Mouse (Mus musculus) T-cell, adult 2 months (primary cell): ENCODE data around the gene Gm10282.
A peak's percentile ranks its signal among the peaks of the same experiment; 100 is the strongest.

ENCODE experiments used
- DNase-seq: peaks from one replicate; pipeline ENCODE4 v3.0.0; 2022; ENCODE audit warnings: low spot score

Gm10282 gene

DNA sequence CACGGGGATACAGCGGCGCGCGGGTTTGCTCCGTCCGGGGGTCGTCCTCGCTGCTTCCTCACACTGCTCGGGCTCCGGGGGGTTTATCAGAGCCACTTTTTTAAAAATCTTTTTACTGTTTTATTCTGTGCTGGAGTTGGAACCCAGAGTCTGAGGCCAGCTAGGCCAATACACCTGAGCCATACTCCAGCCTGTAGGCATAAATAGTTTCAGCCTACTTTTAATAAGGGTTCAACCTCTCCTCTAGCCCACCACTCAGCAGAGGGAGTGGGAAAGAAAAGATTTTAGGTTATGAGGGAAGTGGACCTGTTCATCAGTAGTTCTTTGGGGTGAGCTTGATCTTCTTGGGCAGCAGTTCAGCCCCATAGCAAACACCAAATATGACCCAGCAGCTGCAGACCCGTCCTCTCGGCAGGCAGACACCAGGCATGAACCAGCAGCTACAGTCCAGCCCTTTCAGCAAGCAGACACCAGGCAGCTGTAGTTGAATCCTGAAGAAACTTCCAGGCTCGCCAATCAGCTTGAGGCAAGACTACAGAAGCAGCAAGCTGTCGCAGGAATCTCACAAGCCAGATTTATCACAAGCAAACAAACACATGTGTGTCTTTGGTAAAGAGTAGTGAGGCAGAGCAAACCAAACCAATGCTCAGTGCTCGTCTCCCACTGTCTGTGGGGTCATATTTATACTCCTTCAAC lies at the start of gene Gm10282:
Gene Gm10282, minus strand, starts transcription at position 51 of the 696 bp plus-strand sequence.
- no peak for DNase-seq

DNA sequence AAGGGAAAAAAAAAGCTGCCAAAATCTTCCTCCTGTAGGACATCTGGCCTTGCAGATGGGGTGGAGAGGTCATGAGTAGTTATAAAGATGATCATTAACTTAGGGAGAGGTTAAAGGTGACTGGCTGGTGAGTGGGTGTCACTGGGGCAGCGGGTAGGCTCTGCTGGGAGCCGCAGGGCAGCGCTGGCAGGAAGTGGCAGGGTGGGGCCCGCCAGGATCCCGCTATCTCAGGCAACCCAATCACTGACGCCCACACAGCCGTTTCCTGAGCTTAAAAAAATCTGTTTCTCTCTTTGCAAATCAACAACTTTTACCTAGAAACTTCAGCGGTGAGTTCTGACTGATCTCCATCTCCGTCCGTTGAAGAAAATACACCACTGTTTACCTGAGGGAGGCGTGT lies 49.2 kb upstream of the Gm10282 start:
- peak; percentile 95 for DNase-seq

GRCm38 (mm10) chr8:72353700-72354045 lies 48.6 kb upstream of the Gm10282 start:
- DNase-seq: peak; percentile 50

DNA sequence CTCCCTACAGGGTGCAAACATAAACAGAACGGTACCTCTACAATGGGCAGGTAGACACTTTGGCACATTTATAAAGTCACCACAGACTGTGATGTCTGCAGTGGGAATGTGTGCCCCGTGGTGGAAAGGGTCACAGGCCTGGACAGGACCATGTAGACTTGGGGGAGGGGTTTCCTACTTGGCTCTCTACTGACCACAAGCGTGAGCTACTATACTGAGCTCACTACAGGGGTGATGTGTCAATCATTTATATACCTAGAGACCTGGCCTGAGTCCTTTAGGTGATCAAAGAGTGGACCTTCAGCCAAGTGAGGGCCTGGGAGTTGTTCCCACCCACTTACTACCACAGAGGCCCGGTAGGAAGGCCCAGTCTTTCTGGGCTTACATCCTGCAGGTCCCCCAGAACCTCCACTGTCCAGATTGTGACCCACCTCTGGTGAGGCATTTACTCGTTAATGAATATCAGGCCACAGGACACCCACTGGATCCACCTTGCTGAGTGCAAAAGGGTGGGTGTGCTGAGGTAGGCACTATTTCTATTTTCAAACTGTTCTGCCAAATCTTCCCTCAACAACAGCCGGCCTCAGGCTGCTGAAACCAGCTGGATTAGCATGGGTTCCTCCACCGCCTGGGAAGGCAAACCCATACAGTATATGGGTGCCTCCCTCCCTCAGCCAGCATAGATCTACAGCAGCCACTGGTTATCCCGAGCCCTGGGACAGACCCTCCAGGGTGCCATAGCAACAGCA lies 48.1 kb upstream of the Gm10282 start:
- DNase-seq: no peak

- DNase-seq: peak; percentile 47
Observed at GRCm38 (mm10) chr8:72351405-72352005, 46.4 kb upstream of the Gm10282 start.

- peak; percentile 90 for DNase-seq
Observed at GRCm38 (mm10) chr8:72350727-72351126, 45.7 kb upstream of the Gm10282 start.

DNA sequence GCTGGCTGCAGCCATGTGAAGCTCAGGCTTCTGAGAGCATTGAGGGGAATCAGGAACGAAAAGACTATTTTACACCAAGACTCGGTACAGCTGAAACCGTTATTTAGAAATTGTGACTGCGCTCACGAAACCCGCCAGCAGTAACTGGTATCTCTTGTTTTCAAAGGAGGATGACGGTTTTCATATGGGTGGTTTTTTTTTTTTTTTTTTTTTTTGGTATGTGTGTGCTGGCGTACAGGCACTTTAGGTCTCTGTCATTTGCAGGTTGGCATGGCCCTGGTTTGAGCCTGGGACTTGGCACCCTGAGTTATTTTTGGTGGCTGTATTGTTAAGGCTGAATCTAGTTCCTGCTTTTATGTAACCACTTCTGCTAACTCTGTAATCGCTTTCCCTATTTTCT lies 44.8 kb upstream of the Gm10282 start:
- peak; percentile 70 for DNase-seq

DNA sequence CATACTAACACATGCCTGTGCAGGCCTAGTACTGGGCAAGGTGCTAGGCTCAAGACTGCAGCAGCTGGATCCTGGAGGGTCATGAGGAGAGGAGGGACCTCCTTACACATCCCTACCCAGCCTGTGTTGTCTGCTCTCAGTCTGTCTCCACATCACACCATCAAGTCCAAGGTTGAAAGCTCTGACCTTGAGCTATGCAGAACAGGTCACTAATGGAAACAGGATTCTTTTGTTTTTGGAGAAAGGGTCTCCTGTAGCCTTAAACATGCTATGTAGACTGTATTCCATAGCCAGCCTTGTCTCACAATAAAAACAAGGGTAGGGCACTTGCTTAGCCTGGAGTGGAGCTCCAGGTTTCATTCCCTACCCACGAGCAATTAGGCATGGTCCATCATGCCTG lies 43.9 kb upstream of the Gm10282 start:
- no peak for DNase-seq

DNA sequence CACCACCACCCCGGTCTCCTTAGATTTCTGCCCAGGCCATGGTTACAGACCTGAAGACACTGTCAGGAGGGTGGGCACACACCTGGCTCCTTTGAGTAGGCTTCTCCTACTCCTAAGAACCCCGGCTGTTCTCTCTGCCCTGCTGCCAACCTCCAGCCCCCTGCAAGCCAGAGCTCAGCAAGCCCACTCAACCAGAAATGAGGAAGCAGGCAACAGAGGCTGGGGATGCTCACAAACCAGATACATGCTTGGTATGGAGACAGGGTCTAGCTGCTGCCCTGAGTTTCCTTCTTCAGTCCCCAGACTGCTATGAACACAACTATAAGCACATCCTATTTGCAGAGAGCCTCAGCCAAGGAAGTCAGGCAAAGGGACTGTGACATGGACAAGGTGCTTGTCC lies 43.1 kb upstream of the Gm10282 start:
- no peak for DNase-seq

DNA sequence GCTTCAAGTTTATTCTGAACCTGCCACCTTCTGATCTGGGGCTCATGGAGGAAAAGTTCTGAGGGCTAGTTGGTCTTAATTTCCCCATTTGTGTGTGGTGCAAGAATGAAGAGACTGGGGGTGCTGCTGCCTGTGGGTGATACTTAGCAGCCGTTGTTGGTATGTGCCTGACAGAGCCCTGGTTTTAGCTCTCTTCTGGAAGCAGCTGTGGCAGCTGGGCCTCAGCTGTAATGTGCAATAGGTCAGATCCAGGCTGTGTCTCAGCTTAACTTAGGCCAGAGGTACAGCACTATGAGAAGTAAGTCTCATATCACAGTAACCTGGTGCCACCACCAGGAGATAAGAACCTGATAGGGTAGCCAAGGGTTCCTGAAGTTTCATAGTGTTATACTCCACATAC lies 42.5 kb upstream of the Gm10282 start:
- no peak for DNase-seq

DNA sequence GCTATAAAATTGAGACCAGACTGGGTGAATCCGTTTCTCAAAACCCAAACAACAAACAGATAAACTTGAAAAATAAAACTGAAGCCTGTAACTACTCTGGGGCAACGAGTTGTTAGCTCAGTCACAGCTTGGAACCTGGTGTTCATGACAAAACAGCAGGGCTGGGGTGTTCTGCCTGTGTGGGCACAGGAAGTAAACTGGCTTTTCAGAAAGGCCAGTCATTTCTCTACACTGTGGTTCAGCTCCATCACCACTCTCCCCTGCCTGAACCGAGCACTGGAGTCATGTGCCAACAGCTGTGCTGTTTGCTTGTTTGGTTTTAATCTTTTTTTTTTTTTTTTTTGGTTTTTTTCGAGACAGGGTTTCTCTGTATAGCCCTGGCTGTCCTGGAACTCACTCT lies 38.7 kb upstream of the Gm10282 start:
- peak; percentile 79 for DNase-seq

- no peak for DNase-seq
Observed at GRCm38 (mm10) chr8:72342556-72343300, 37.7 kb upstream of the Gm10282 start.

- DNase-seq: no peak
Observed at GRCm38 (mm10) chr8:72337034-72337433, 32.0 kb upstream of the Gm10282 start.

DNA sequence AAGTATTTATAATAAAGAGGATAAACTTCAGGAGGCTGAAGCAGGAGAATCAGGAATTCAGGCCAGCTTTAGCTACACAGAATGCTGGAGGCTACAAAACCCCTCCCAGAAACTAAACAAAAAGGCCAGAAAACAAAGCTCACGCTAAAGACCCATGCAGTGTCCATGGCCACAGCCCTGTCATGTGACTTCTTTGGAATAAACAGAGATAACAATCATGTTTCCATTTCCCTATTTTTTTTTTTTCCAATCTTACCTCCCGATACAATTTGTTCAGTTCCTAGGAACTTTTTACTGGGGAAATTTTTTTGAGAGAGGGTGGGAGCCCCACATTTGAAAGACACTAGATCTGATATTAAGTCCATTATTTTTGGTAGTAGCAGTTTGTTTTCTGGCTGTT lies 31.2 kb upstream of the Gm10282 start:
- no peak for DNase-seq

GRCm38 (mm10) chr8:72334144-72334641 lies 29.1 kb upstream of the Gm10282 start:
- DNase-seq: no peak

DNA sequence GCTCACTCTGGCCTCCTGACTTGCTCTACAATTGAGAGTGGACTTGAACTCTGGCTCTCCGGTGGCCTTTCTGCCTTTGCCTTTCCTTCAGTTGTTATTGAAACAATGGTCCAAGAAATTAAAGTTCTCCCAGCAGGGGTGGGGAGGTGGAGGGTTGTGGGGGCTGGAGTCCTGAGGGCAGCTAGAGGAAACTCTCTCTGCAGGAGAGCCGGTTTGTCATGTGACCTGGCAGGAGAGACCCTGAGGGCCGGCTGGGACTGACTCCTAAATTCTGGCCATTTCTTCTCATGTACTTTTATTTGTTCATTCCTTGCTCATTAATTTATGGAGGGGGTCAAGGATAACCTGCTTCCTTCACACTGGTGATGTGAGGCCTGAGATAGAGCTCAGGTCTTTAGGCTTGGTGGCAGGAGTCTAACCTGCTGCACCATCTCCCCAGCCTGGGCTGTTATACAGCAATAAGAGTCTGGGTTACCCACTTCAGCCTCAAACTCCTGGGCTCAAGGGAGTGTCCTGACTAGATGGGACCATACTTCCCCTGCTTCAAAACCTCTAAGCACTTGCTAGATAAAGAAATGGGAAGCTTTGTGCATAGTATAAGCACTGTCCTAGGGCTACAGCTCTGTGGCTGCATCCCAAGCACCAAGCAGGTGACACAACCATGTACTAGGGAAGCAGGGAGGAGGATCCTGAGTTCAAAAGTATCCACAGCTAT lies 28.5 kb upstream of the Gm10282 start:
- DNase-seq: no peak

DNA sequence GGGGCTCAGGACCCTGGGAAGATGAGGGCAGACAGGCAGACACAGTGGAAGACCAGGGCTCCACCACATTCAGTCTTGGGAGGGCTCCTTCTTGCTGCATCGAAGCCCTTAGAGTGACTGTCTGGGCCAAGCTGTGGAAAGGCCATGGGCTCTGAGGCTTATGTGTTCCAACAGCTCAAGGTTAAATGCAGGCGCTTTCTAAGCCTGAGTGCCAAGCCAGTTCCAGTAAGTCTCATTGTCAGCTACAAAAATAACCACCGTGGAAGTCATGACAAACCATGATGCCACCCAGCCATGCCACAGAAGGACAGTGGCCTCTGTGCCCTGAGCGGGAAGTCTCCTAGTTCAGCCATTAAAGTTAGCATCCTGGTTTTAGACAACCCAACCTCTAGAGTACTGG lies 26.6 kb upstream of the Gm10282 start:
- DNase-seq: no peak

DNA sequence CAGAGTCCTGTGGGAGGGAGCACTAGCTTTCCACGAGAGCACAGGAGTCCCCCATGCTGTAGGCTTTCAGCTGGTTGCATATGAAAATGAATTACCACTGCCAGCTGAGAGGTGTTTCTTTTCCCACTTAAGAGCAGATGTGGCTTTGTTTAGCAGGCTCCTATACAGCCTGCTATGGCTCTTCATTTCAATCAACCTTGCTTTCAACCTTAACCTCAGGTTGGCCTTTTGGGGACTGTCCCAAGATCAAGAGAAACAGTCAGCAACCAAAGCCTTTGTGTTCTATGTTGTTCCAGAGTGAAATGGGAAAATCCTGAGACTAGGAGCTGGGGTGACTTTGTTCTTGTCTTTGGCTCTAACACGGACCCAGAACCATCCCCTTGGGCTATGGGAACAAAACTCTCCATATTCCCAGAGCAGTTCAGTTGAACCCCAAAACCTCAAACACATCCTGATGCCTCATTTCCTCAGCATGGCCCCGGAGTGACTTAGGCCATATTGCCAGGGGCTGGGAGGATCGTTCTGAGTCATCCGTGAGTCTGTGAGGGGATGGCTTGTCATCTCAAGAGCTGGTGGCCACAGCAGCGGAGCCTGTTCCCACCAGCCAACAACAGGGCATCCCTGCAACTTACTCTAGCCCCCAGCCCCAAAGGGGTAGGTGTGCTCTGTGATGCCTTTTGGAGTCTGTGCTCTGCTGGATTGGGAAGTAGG lies 25.9 kb upstream of the Gm10282 start:
- DNase-seq: no peak

DNA sequence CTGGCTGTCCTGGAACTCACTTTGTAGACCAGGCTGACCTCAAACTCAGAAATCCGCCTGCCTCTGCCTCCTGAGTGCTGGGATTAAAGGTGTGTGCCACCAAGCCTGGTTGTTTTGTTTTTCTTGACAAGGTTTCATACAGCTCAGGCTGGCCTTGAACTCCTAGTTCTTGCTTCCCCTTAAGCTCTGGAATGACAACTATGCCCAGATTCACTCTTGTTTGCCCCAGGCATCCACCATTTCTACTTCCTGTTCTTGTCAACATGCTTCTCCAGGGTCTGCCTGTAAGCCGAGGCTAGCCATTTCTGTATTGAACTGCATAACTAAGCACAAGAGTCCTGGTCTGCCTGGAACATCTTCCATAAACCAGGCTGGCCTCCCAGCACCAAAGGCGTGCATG lies 24.1 kb upstream of the Gm10282 start:
- no peak for DNase-seq

GRCm38 (mm10) chr8:72324708-72325107 lies 19.6 kb upstream of the Gm10282 start:
- no peak for DNase-seq

DNA sequence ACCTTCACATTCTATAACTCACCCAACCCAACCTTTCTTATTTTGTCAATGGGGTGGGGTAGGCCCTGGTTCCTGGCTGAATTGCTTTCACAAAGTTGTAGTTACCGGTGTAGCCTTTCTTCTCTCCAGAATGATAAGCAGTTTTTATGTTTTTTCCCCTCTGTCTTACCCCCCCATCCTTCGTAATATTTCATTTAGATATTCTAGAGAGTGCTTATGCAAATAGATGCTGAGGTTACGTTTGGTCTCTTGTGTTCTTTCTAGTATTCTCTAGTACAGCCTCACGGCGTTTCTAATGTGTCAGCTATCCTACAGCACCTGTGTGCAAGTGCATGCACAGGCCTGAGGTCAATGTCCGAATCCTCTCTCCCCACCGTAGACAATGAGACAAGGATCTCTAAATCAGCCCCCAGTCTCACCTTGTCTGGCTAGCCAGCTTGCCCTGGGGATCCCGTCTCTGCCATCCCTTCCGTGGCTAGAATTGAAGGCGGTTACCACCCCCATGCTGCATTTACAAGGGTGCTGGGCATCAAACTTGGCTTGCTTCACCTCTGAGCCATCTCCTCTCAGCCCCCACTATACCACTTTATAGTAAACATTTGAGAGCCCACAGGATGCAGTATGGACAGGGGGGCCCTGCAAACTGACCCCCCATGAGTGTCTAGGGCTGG lies 19.1 kb upstream of the Gm10282 start:
- DNase-seq: no peak
